Mouse (Mus musculus) MEL (cell line): ENCODE data around the gene 4932438A13Rik. TPM values are rescaled to one million over a fixed set of nuclear protein-coding genes. Genes with fewer than 3 reads are reported as not detected.

Experiments used
- DNase-seq: peaks from one replicate; pipeline ENCODE4 v3.0.0; 2011; ENCODE audit warnings: low read depth, low spot score
- H3K27ac ChIP-seq: 2 replicates; pipeline ENCODE4 v1.5.1; 2012; ENCODE audit warnings: low read depth, mild to moderate bottlenecking, control low read depth, low read length, moderate library complexity; ENCODE audit not compliant: control insufficient read depth
- H3K27me3 ChIP-seq, 2 experiments: fragments of 150-350 bp in 1 of 2; sonication (generic) in 1 of 2; 2 replicates each; pipeline ENCODE4 v1.6.1; 2012; ENCODE audit warnings: low read length in 2 of 2, mild to moderate bottlenecking in 2 of 2, improper control_type of control experiment in 1 of 2, moderate library complexity in 1 of 2; ENCODE audit not compliant: insufficient read depth in 2 of 2, control insufficient read depth in 1 of 2
- H3K36me3 ChIP-seq, 2 experiments: 2 replicates each; pipeline ENCODE4 v1.6.1; 2012 to 2014; ENCODE audit warnings: low read length in 2 of 2, improper control_type of control experiment in 1 of 2, inconsistent platforms in 1 of 2, mild to moderate bottlenecking in 1 of 2; ENCODE audit not compliant: insufficient read depth in 2 of 2, control insufficient read depth in 1 of 2
- H3K4me1 ChIP-seq, 2 experiments: fragments of 150-350 bp in 1 of 2; sonication (generic) in 1 of 2; 2 replicates each; pipeline ENCODE4 v1.6.1; 2012; ENCODE audit warnings: low read length in 2 of 2, improper control_type of control experiment in 1 of 2, mild to moderate bottlenecking in 1 of 2; ENCODE audit not compliant: insufficient read depth in 2 of 2, control insufficient read depth in 1 of 2
- H3K4me3 ChIP-seq, 2 experiments: fragments of 150-350 bp in 1 of 2; sonication (generic) in 1 of 2; 2 replicates each; pipeline ENCODE4 v1.5.1; 2012; ENCODE audit warnings: low read depth in 2 of 2, low read length in 2 of 2, mild to moderate bottlenecking in 2 of 2, moderate library complexity in 2 of 2, control low read depth in 1 of 2, improper control_type of control experiment in 1 of 2; ENCODE audit not compliant: control insufficient read depth in 1 of 2, insufficient read depth in 1 of 2
- H3K79me2 ChIP-seq: 2 replicates; pipeline ENCODE4 v1.6.1; 2012; ENCODE audit warnings: mild to moderate bottlenecking, low read length, moderate library complexity; ENCODE audit not compliant: control insufficient read depth, poor library complexity, insufficient read depth
- H3K9ac ChIP-seq: 2 replicates; pipeline ENCODE4 v1.6.1; 2012; ENCODE audit warnings: low read depth, mild to moderate bottlenecking, control low read depth, low read length, moderate library complexity; ENCODE audit not compliant: control insufficient read depth, poor library complexity, severe bottlenecking
- H3K9me3 ChIP-seq: fragments of 150-350 bp; sonication (generic); replicated peaks from 2 replicates; pipeline ENCODE4 v1.6.1; 2012; ENCODE audit warnings: mild to moderate bottlenecking, low read length, improper control_type of control experiment, moderate library complexity; ENCODE audit not compliant: insufficient read depth
- CTCF ChIP-seq, 3 experiments: IDR thresholded peaks in 2 of 3; conservative IDR thresholded peaks in 1 of 3; 2 replicates each; pipeline ENCODE4 v1.5.1; 2011 to 2012; ENCODE audit warnings: low read length in 3 of 3, low read depth in 2 of 3, mild to moderate bottlenecking in 2 of 3, improper control_type of control experiment in 1 of 3, inconsistent platforms in 1 of 3, mixed read lengths in 1 of 3, moderate library complexity in 1 of 3; ENCODE audit not compliant: control insufficient read depth in 1 of 3, insufficient read depth in 1 of 3, poor library complexity in 1 of 3, severe bottlenecking in 1 of 3
- E2F4 ChIP-seq: IDR thresholded peaks from 2 replicates; pipeline ENCODE4 v1.6.1; 2011; ENCODE audit warnings: low read depth, low read length, improper control_type of control experiment, borderline replicate concordance
- EP300 ChIP-seq, 2 experiments: IDR thresholded peaks; 2 replicates each; pipeline ENCODE4 v1.6.1; 2011; ENCODE audit warnings: improper control_type of control experiment in 2 of 2, low read length in 2 of 2, low read depth in 1 of 2, mild to moderate bottlenecking in 1 of 2
- JUND ChIP-seq: IDR thresholded peaks from 2 replicates; pipeline ENCODE4 v1.6.1; 2011; ENCODE audit warnings: low read depth, mild to moderate bottlenecking, improper control_type of control experiment, low read length
- MAX ChIP-seq: IDR thresholded peaks from 2 replicates; pipeline ENCODE4 v1.6.1; 2011; ENCODE audit warnings: low read length, improper control_type of control experiment
- MEF2A ChIP-seq: IDR thresholded peaks from 2 replicates; pipeline ENCODE4 v1.6.1; 2014; ENCODE audit warnings: low read depth, mild to moderate bottlenecking, inconsistent platforms, low read length, improper control_type of control experiment; ENCODE audit not compliant: poor library complexity, insufficient replicate concordance, severe bottlenecking; ENCODE audit errors: extremely low read depth
- MYB ChIP-seq: IDR thresholded peaks from 2 replicates; pipeline ENCODE4 v1.6.1; 2011; ENCODE audit warnings: mild to moderate bottlenecking, low read depth, low read length, improper control_type of control experiment
- MYC ChIP-seq: IDR thresholded peaks from 2 replicates; pipeline ENCODE4 v1.6.1; 2011; ENCODE audit warnings: low read depth, mild to moderate bottlenecking, low read length, improper control_type of control experiment, moderate library complexity
- NRF1 ChIP-seq: IDR thresholded peaks from 2 replicates; pipeline ENCODE4 v1.6.1; 2014; ENCODE audit warnings: low read depth, mild to moderate bottlenecking, inconsistent platforms, low read length, improper control_type of control experiment, moderate library complexity; ENCODE audit not compliant: poor library complexity, insufficient read depth, severe bottlenecking
- POLR2AphosphoS2 ChIP-seq: IDR thresholded peaks from 2 replicates; pipeline ENCODE4 v1.6.1; 2011; ENCODE audit warnings: low read length, improper control_type of control experiment
- POLR2AphosphoS5 ChIP-seq: IDR thresholded peaks from 2 replicates; pipeline ENCODE4 v1.6.1; 2012; ENCODE audit warnings: low read depth, borderline replicate concordance, mild to moderate bottlenecking, inconsistent platforms, low read length, moderate library complexity, mixed read lengths
- SIN3A ChIP-seq: IDR thresholded peaks from 2 replicates; pipeline ENCODE4 v1.6.1; 2012; ENCODE audit warnings: low read length, improper control_type of control experiment, inconsistent platforms
- TCF12 ChIP-seq: IDR thresholded peaks from 2 replicates; pipeline ENCODE4 v1.6.1; 2014; ENCODE audit warnings: low read depth, mild to moderate bottlenecking, inconsistent platforms, low read length, improper control_type of control experiment, moderate library complexity
- USF1 ChIP-seq: IDR thresholded peaks from 2 replicates; pipeline ENCODE4 v1.6.1; 2014; ENCODE audit warnings: low read depth, mild to moderate bottlenecking, inconsistent platforms, low read length, improper control_type of control experiment, moderate library complexity
- USF2 ChIP-seq, 2 experiments: IDR thresholded peaks; 2 replicates each; pipeline ENCODE4 v1.6.1; 2011 to 2012; ENCODE audit warnings: improper control_type of control experiment in 2 of 2, low read length in 2 of 2, borderline replicate concordance in 1 of 2, inconsistent platforms in 1 of 2, low read depth in 1 of 2, mild to moderate bottlenecking in 1 of 2; ENCODE audit not compliant: insufficient read depth in 1 of 2
- ZC3H11A ChIP-seq: IDR thresholded peaks from 2 replicates; pipeline ENCODE4 v1.6.1; 2012; ENCODE audit warnings: low read depth, mild to moderate bottlenecking, inconsistent platforms, low read length, improper control_type of control experiment
- ZMIZ1 ChIP-seq: IDR thresholded peaks from 2 replicates; pipeline ENCODE4 v1.6.1; 2012; ENCODE audit warnings: low read depth, mild to moderate bottlenecking, inconsistent platforms, low read length, improper control_type of control experiment, moderate library complexity
- polyA plus RNA-seq, 2 experiments: library from polyadenylated mRNA; stranded (reverse) in 1 of 2; unstranded in 1 of 2; fragments of >175 nt in 1 of 2; fragments of >200 nt in 1 of 2; gene quantifications; 2 replicates each; pipeline versions ENCODE4 v1.2.1 to v1.2.4; 2012; ENCODE audit warnings: low replicate concordance in 2 of 2, low read depth in 1 of 2; ENCODE audit not compliant: insufficient read length in 2 of 2, insufficient read depth in 1 of 2, missing spikeins in 1 of 2
- total RNA-seq: library from RNA; depleted of rRNA; stranded (reverse); fragments of 300-350 nt; gene quantifications from 2 replicates; pipeline ENCODE4 v1.2.3, GENCODE M21; 2012

The 4932438A13Rik gene
- total and polyA plus RNA-seq, 3 experiments: 11.7 to 102 (median 14.3) TPM

DNA sequence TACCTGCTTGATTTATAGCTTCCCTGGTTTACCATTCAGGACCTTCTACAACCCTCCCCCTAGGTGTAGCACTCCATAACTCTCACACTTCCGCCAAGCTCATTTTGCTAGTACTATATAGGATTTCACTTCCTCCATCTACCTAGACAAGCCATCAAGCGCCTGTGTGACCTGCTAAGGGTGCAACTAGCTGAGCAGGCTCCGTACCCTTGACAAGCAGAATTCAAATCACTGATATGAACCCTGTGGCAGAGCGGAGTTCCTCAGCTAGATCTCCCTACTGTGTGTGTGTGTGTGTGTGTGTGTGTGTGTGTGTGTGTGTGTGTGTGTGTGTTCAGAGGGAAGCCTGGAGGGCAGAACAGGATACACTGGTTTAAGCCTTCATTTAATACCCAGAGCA is 37.4 kb upstream of the 4932438A13Rik start:
- no peaks in the 10 kb centered on the region for H3K4me1 ChIP-seq
- no peaks in the 10 kb centered on the region for H3K79me2 ChIP-seq
- no peaks in the 10 kb centered on the region for H3K36me3 ChIP-seq
- H3K4me3 ChIP-seq: no peak overlapping the region
- DNase-seq: no peak
- H3K27ac ChIP-seq: no peak overlapping the region
- no peak overlapping the region for H3K9ac ChIP-seq
- TF ChIP-seq MYB: no peak
- TF ChIP-seq TCF12: no peak
- TF ChIP-seq, all 39 proteins: peak for 0
- H3K27me3 ChIP-seq: no peaks in the 10 kb centered on the region
- H3K9me3 ChIP-seq: no peaks in the 10 kb centered on the region

DNA sequence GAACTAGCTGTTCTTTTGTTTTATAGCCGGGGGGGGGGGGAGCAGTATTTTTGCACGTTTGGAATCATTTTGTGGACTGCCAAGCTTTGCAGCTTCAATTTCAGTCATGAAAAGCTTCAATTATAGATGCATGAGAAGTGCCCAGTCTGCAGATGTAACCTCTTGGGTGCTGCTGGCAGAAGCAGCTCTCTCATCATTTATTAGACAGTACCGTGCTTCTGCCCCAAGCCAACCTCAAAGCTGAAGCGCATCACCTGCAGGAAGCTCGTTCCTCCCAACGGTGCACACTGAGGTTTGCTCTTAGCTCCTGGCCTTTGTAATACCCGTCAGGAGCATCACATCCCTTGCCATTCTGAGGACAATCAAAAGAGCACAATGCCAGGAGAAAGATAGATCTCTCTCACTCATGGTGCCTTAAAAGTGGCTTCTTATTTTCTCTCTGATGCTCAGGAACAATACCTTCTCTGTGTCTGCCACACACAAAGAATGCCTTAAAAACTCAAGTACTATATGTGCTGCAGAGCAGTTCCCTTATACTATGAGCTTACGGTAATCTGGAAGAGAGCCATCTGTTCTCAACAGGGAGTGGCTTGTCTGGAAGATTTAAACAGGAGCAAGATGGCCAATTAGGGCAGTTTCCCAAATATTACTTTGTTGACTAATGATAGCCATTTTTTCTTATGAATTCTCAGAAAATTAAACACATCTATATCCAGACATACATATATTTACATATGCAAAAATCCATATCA is 35.5 kb upstream of the 4932438A13Rik start:
- H3K36me3 ChIP-seq: no peaks in the 10 kb centered on the region
- H3K9me3 ChIP-seq: no peaks in the 10 kb centered on the region
- H3K27me3 ChIP-seq: no peaks in the 10 kb centered on the region
- no peaks in the 10 kb centered on the region for H3K4me1 ChIP-seq
- H3K9ac ChIP-seq: no peak overlapping the region
- TF ChIP-seq MYB (no peak), MAX (no peak), ZC3H11A (no peak), POLR2AphosphoS5 (no peak), JUND (no peak), POLR2AphosphoS2 (no peak), CTCF (IDR thresholded peaks at IDR 0.05 in 2 of 3, conservative IDR thresholded peaks at IDR 0.05 in 1 of 3; ENCODE audit: control insufficient read depth in 1 of 3, insufficient read depth in 1 of 3, low read depth in 2 of 3, low read length in 3 of 3, poor library complexity in 1 of 3, severe bottlenecking in 1 of 3) (no peak), EP300 (IDR thresholded peaks at IDR 0.05; ENCODE audit: low read depth in 1 of 2, low read length in 2 of 2) (no peak), SIN3A (no peak), USF1 (no peak), NRF1 (no peak), USF2 (IDR thresholded peaks at IDR 0.05; ENCODE audit: borderline replicate concordance in 1 of 2, insufficient read depth in 1 of 2, low read depth in 1 of 2, low read length in 2 of 2) (no peak), MYC (no peak)
- no peak overlapping the region for H3K27ac ChIP-seq
- no peaks in the 10 kb centered on the region for H3K79me2 ChIP-seq
- H3K4me3 ChIP-seq: no peak overlapping the region
- no peak for DNase-seq

DNA sequence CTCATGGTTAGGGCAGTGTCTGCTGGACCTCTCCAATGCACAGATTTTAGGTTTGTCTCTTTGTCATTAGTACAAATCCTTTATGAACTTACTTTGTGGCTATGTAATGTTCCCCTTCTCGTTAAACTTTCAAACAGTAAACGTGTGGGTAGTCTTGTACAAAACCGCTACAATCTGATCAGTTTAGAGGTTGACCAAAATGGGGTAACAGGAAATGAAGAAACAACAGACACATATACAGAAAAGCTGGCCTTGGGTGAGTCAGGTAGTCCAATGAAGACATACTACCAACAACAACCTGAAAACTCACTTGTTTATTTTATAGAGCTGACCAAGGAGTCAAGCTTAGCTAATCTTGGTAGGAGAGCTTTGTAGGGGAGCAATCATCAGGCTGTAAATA is 32.7 kb upstream of the 4932438A13Rik start:
- H3K9ac ChIP-seq: no peak overlapping the region
- no peaks in the 10 kb centered on the region for H3K9me3 ChIP-seq
- no peaks in the 10 kb centered on the region for H3K36me3 ChIP-seq

More for the DNA sequence above, 32.7 kb upstream of the 4932438A13Rik start:
- no peaks in the 10 kb centered on the region for H3K4me1 ChIP-seq
- no peaks in the 10 kb centered on the region for H3K27me3 ChIP-seq
- no peak for DNase-seq
- no peaks in the 10 kb centered on the region for H3K79me2 ChIP-seq
- no peak for TF ChIP-seq E2F4
- no peak for TF ChIP-seq MEF2A
- no peak for TF ChIP-seq ZMIZ1
- no peak for TF ChIP-seq SIN3A
- no peak overlapping the region for H3K4me3 ChIP-seq
- no peak overlapping the region for H3K27ac ChIP-seq
